Mouse (Mus musculus): ENCODE data around the gene Tmem39a. TPM values are rescaled to one million over a fixed set of nuclear protein-coding genes. Genes with fewer than 3 reads are reported as not detected.

Gene Tmem39a
- polyA plus RNA-seq, 1 experiment from 2014 or later = 160 TPM

GRCm38 (mm10) chr16:38592946-38593345 is 34.4 kb downstream of the Tmem39a start:
- H3K9me3 ChIP-seq = no peaks in the 10 kb centered on the region
- WGBS = 94% methylated on average over 4 of the region's 4 CpGs

GRCm38 (mm10) chr16:38594435-38594834 is 35.9 kb downstream of the Tmem39a start:
- 85% methylated on average over 1 of the region's 1 CpGs for WGBS
- Histone ChIP-seq H3K4me1 (no peaks in the 10 kb centered on the region), H3K36me3 (peaks cover 64% of the 10 kb centered on the region), H3K9ac (no peak overlapping the region), H3K27ac (no peak overlapping the region), H3K27me3 (no peaks in the 10 kb centered on the region), H3K4me3 (no peak overlapping the region), H3K4me2 (replicated peaks) (no peak overlapping the region), H3K9me3 (no peaks in the 10 kb centered on the region)
- no peak for ATAC-seq (ENCODE audit: low FRiP score, low read depth)

More at GRCm38 (mm10) chr16:38592946-38593345, 34.4 kb downstream of the Tmem39a start:
- Histone ChIP-seq H3K4me3 (no peak overlapping the region), H3K27ac (no peak overlapping the region), H3K27me3 (no peaks in the 10 kb centered on the region), H3K4me2 (replicated peaks) (no peak overlapping the region), H3K36me3 (peaks cover 75% of the 10 kb centered on the region), H3K4me1 (no peaks in the 10 kb centered on the region), H3K9ac (no peak overlapping the region)
- ATAC-seq (ENCODE audit: low FRiP score, low read depth) = no peak

GRCm38 (mm10) chr16:38596099-38596498 is 37.6 kb downstream of the Tmem39a start:
- ATAC-seq (ENCODE audit: low FRiP score, low read depth) = no peak
- 81% methylated on average over 2 of the region's 2 CpGs for WGBS

GRCm38 (mm10) chr16:38596651-38597050 is 38.2 kb downstream of the Tmem39a start:
- Histone ChIP-seq H3K27ac (no peak overlapping the region), H3K9ac (no peak overlapping the region), H3K27me3 (no peaks in the 10 kb centered on the region), H3K36me3 (peaks cover 61% of the 10 kb centered on the region), H3K9me3 (no peaks in the 10 kb centered on the region), H3K4me3 (no peak overlapping the region), H3K4me2 (replicated peaks) (no peak overlapping the region), H3K4me1 (no peaks in the 10 kb centered on the region)
- no peak for ATAC-seq (ENCODE audit: low FRiP score, low read depth)
- 90% methylated on average over 2 of the region's 2 CpGs for WGBS

More at GRCm38 (mm10) chr16:38596099-38596498, 37.6 kb downstream of the Tmem39a start:
- Histone ChIP-seq H3K4me2 (replicated peaks) (no peak overlapping the region), H3K9ac (no peak overlapping the region), H3K36me3 (peaks cover 61% of the 10 kb centered on the region), H3K9me3 (no peaks in the 10 kb centered on the region), H3K4me1 (no peaks in the 10 kb centered on the region), H3K4me3 (no peak overlapping the region), H3K27ac (no peak overlapping the region), H3K27me3 (no peaks in the 10 kb centered on the region)

GRCm38 (mm10) chr16:38598986-38599680 is 40.6 kb downstream of the Tmem39a start:
- ATAC-seq (ENCODE audit: low FRiP score, low read depth) = no peak
- Histone ChIP-seq H3K27ac (no peak overlapping the region), H3K4me1 (no peaks in the 10 kb centered on the region), H3K9me3 (no peaks in the 10 kb centered on the region), H3K9ac (no peak overlapping the region), H3K4me2 (replicated peaks) (no peak overlapping the region), H3K4me3 (no peak overlapping the region), H3K36me3 (peaks cover 61% of the 10 kb centered on the region), H3K27me3 (no peaks in the 10 kb centered on the region)
- WGBS = 52% methylated on average over 11 of the region's 11 CpGs

GRCm38 (mm10) chr16:38602989-38603804 is 44.7 kb downstream of the Tmem39a start:
- 49% methylated on average over 11 of the region's 11 CpGs for whole genome bisulfite sequencing
- peaks cover 74% of the 10 kb centered on the region for H3K36me3 ChIP-seq
- ATAC-seq (ENCODE audit: low FRiP score, low read depth) = no peak

GRCm38 (mm10) chr16:38606509-38606908 is 48.0 kb downstream of the Tmem39a start:
- peaks cover 5% of the 10 kb centered on the region; the same call in 1 of the 2 replicates for H3K9me3 ChIP-seq
- no peak overlapping the region for H3K9ac ChIP-seq
- H3K4me3 ChIP-seq = no peak overlapping the region
- 86% methylated on average over 7 of the region's 7 CpGs for WGBS
- H3K27ac ChIP-seq = no peak overlapping the region
- peaks cover 89% of the 10 kb centered on the region for H3K36me3 ChIP-seq
- no peak overlapping the region for H3K4me2 ChIP-seq (replicated peaks)
- no peaks in the 10 kb centered on the region for H3K27me3 ChIP-seq
- ATAC-seq (ENCODE audit: low FRiP score, low read depth) = no peak
- H3K4me1 ChIP-seq = no peaks in the 10 kb centered on the region

More at GRCm38 (mm10) chr16:38602989-38603804, 44.7 kb downstream of the Tmem39a start:
- H3K4me2 ChIP-seq (replicated peaks) = no peak overlapping the region
- no peak overlapping the region for H3K27ac ChIP-seq
- no peaks in the 10 kb centered on the region for H3K4me1 ChIP-seq
- no peak overlapping the region for H3K4me3 ChIP-seq
- H3K9ac ChIP-seq = no peak overlapping the region
- no peaks in the 10 kb centered on the region for H3K27me3 ChIP-seq
- H3K9me3 ChIP-seq = no peaks in the 10 kb centered on the region

- H3K4me1 ChIP-seq = peaks cover 16% of the 10 kb centered on the region
- H3K4me3 ChIP-seq = no peak overlapping the region
- H3K27ac ChIP-seq = no peak overlapping the region
- no peak overlapping the region for H3K9ac ChIP-seq
- no peaks in the 10 kb centered on the region for H3K27me3 ChIP-seq
- peaks cover 67% of the 10 kb centered on the region for H3K36me3 ChIP-seq
- WGBS = 80% methylated on average over 12 of the region's 12 CpGs
- H3K4me2 ChIP-seq (replicated peaks) = no peak overlapping the region
- H3K9me3 ChIP-seq = peaks cover 5% of the 10 kb centered on the region; the same call in 1 of the 2 replicates
- no peak for ATAC-seq (ENCODE audit: low FRiP score, low read depth)
These were observed 50.2 kb downstream of the Tmem39a start for GRCm38 (mm10) chr16:38608687-38609086.

GRCm38 (mm10) chr16:38609092-38609491 is 50.6 kb downstream of the Tmem39a start:
- H3K27me3 ChIP-seq = no peaks in the 10 kb centered on the region
- H3K9me3 ChIP-seq = peaks cover 5% of the 10 kb centered on the region; the same call in 1 of the 2 replicates
- no peak overlapping the region for H3K27ac ChIP-seq
- peaks cover 63% of the 10 kb centered on the region for H3K36me3 ChIP-seq
- H3K4me1 ChIP-seq = peaks cover 20% of the 10 kb centered on the region
- 80% methylated on average over 18 of the region's 18 CpGs for WGBS
- H3K9ac ChIP-seq = no peak overlapping the region
- no peak for ATAC-seq (ENCODE audit: low FRiP score, low read depth)
- no peak overlapping the region for H3K4me3 ChIP-seq
- H3K4me2 ChIP-seq (replicated peaks) = no peak overlapping the region

GRCm38 (mm10) chr16:38612646-38613045 is 54.1 kb downstream of the Tmem39a start:
- Histone ChIP-seq H3K36me3 (peaks cover 35% of the 10 kb centered on the region), H3K4me1 (peaks cover 20% of the 10 kb centered on the region), H3K4me3 (no peak overlapping the region), H3K27ac (peak overlapping the region; percentile 28; the same call in 1 of the 2 replicates), H3K9ac (no peak overlapping the region), H3K4me2 (replicated peaks) (no peak overlapping the region), H3K9me3 (peaks cover 5% of the 10 kb centered on the region; the same call in 1 of the 2 replicates), H3K27me3 (no peaks in the 10 kb centered on the region)
- 48% methylated on average over 5 of the region's 5 CpGs for WGBS
- no peak; the same call in 1 of the 2 replicates for ATAC-seq (ENCODE audit: low FRiP score, low read depth)

GRCm38 (mm10) chr16:38613646-38614045 is 55.1 kb downstream of the Tmem39a start:
- H3K27me3 ChIP-seq = no peaks in the 10 kb centered on the region
- no peak overlapping the region for H3K9ac ChIP-seq
- H3K9me3 ChIP-seq = peaks cover 5% of the 10 kb centered on the region; the same call in 1 of the 2 replicates
- H3K4me1 ChIP-seq = peaks cover 20% of the 10 kb centered on the region
- H3K36me3 ChIP-seq = peaks cover 33% of the 10 kb centered on the region
- WGBS = 75% methylated on average over 6 of the region's 6 CpGs
- ATAC-seq (ENCODE audit: low FRiP score, low read depth) = no peak
- no peak overlapping the region; the same call in 1 of the 2 replicates for H3K27ac ChIP-seq
- H3K4me2 ChIP-seq (replicated peaks) = no peak overlapping the region
- no peak overlapping the region for H3K4me3 ChIP-seq

GRCm38 (mm10) chr16:38617977-38618376 is 59.5 kb downstream of the Tmem39a start:
- no peak overlapping the region for H3K4me3 ChIP-seq
- WGBS = 94% methylated on average over 13 of the region's 13 CpGs

More at GRCm38 (mm10) chr16:38617977-38618376, 59.5 kb downstream of the Tmem39a start:
- Histone ChIP-seq H3K27me3 (no peaks in the 10 kb centered on the region), H3K27ac (no peak overlapping the region), H3K9me3 (no peaks in the 10 kb centered on the region), H3K4me1 (peaks cover 11% of the 10 kb centered on the region), H3K9ac (no peak overlapping the region), H3K4me2 (replicated peaks) (no peak overlapping the region), H3K36me3 (peaks cover 16% of the 10 kb centered on the region)
- ATAC-seq (ENCODE audit: low FRiP score, low read depth) = no peak

Data from limb, embryonic 13.5 days (tissue).